Mouse (Mus musculus) kidney, adult 11 months (tissue): ENCODE results near the gene Gcfc2.

Experiments used
- DNase-seq: peaks from one replicate; pipeline ENCODE4 v3.0.0; 2022

The Gcfc2 gene

GRCm38 (mm10) chr6:81923523-81924142 is at the start of gene Gcfc2:
TSS of gene Gcfc2 (plus strand) at chr6:81923669.
- peak; percentile 89 for DNase-seq

- no peak for DNase-seq
Observed at GRCm38 (mm10) chr6:81895678-81896230, 27.7 kb upstream of the Gcfc2 start.

GRCm38 (mm10) chr6:81910302-81910855 is 13.1 kb upstream of the Gcfc2 start:
- no peak for DNase-seq

- no peak for DNase-seq
Observed at GRCm38 (mm10) chr6:81911244-81911643, 12.2 kb upstream of the Gcfc2 start.

GRCm38 (mm10) chr6:81911713-81912112 is 11.8 kb upstream of the Gcfc2 start:
- DNase-seq: no peak

- no peak for DNase-seq
Observed at GRCm38 (mm10) chr6:81912177-81912576, 11.3 kb upstream of the Gcfc2 start.

- no peak for DNase-seq
Observed at GRCm38 (mm10) chr6:81924304-81924703, 835 bp downstream of the Gcfc2 start.

- DNase-seq: no peak
Observed at GRCm38 (mm10) chr6:81929402-81929801, 5.9 kb downstream of the Gcfc2 start.

- DNase-seq: no peak
Observed at GRCm38 (mm10) chr6:81933281-81933680, 9.8 kb downstream of the Gcfc2 start.

- DNase-seq: no peak
Observed at GRCm38 (mm10) chr6:81941718-81942117, 18.2 kb downstream of the Gcfc2 start.

- no peak for DNase-seq
Observed at GRCm38 (mm10) chr6:81943281-81943680, 19.8 kb downstream of the Gcfc2 start.

GRCm38 (mm10) chr6:81944432-81944831 is 21.0 kb downstream of the Gcfc2 start:
- peak; percentile 18 for DNase-seq

- no peak for DNase-seq
Observed at GRCm38 (mm10) chr6:81946906-81947305, 23.4 kb downstream of the Gcfc2 start.

GRCm38 (mm10) chr6:81955133-81955532 is 31.7 kb downstream of the Gcfc2 start:
- no peak for DNase-seq

GRCm38 (mm10) chr6:81956399-81956798 is 32.9 kb downstream of the Gcfc2 start:
- no peak for DNase-seq

- DNase-seq: no peak
Observed at GRCm38 (mm10) chr6:81957992-81958391, 34.5 kb downstream of the Gcfc2 start.

- DNase-seq: no peak
Observed at GRCm38 (mm10) chr6:81959866-81960265, 36.4 kb downstream of the Gcfc2 start.

- no peak for DNase-seq
Observed at GRCm38 (mm10) chr6:81960284-81960683, 36.8 kb downstream of the Gcfc2 start.

GRCm38 (mm10) chr6:81965296-81966067 is 42.0 kb downstream of the Gcfc2 start, which contains the start of gene Mrpl19:
TSS of gene Mrpl19 (minus strand) at chr6:81965958.
- DNase-seq: peak; percentile 90

GRCm38 (mm10) chr6:81966068-81966544 is 42.6 kb downstream of the Gcfc2 start:
- DNase-seq: no peak

- no peak for DNase-seq
Observed at GRCm38 (mm10) chr6:81971196-81971595, 47.7 kb downstream of the Gcfc2 start.

GRCm38 (mm10) chr6:81972595-81972994 is 49.1 kb downstream of the Gcfc2 start:
- no peak for DNase-seq

- DNase-seq: peak; percentile 52
Observed at GRCm38 (mm10) chr6:81975971-81976621, 52.6 kb downstream of the Gcfc2 start.
